Mouse (Mus musculus): ENCODE measurements at regions not wholly inside any gene's neighbourhood (a gene's known extent, or its start where the extent isn't known, plus 50 kb on each side); places are given as distances from the start of the nearest gene placed in this dataset.

GRCm38 (mm10) chr15:68811041-68811440, 2310.3 kb upstream of the Lrrc6 start:
- DNase-seq (ENCODE audit: extremely low read depth, low read depth, low spot score): no peak

- no peak for DNase-seq (ENCODE audit: extremely low read depth, low read depth, low spot score)
These were observed 2309.9 kb upstream of the Lrrc6 start for GRCm38 (mm10) chr15:68810593-68810992.

- no peak for DNase-seq (ENCODE audit: extremely low read depth, low read depth, low spot score)
These were observed 2307.5 kb upstream of the Lrrc6 start for GRCm38 (mm10) chr15:68808175-68808574.

- no peak for DNase-seq (ENCODE audit: extremely low read depth, low read depth, low spot score)
These were observed 2303.5 kb upstream of the Lrrc6 start for GRCm38 (mm10) chr15:68804254-68804653.

GRCm38 (mm10) chr15:68801763-68802162, 2301.1 kb upstream of the Lrrc6 start:
- DNase-seq (ENCODE audit: extremely low read depth, low read depth, low spot score): no peak

GRCm38 (mm10) chr15:68797406-68797805, 2296.7 kb upstream of the Lrrc6 start:
- no peak for DNase-seq (ENCODE audit: extremely low read depth, low read depth, low spot score)

- no peak for DNase-seq (ENCODE audit: extremely low read depth, low read depth, low spot score)
These were observed 2294.7 kb upstream of the Lrrc6 start for GRCm38 (mm10) chr15:68795239-68795960.

- DNase-seq (ENCODE audit: extremely low read depth, low read depth, low spot score): no peak
These were observed 2259.2 kb upstream of the Lrrc6 start for GRCm38 (mm10) chr15:68759948-68760347.

- no peak for DNase-seq (ENCODE audit: extremely low read depth, low read depth, low spot score)
These were observed 2254.5 kb upstream of the Lrrc6 start for GRCm38 (mm10) chr15:68755255-68755654.

- no peak for DNase-seq (ENCODE audit: extremely low read depth, low read depth, low spot score)
These were observed 2254.1 kb upstream of the Lrrc6 start for GRCm38 (mm10) chr15:68754834-68755233.

- no peak for DNase-seq (ENCODE audit: extremely low read depth, low read depth, low spot score)
These were observed 2238.6 kb upstream of the Lrrc6 start for GRCm38 (mm10) chr15:68739344-68739743.

GRCm38 (mm10) chr15:68721250-68721649, 2220.5 kb upstream of the Lrrc6 start:
- no peak for DNase-seq (ENCODE audit: extremely low read depth, low read depth, low spot score)

- DNase-seq (ENCODE audit: extremely low read depth, low read depth, low spot score): no peak
These were observed 2218.8 kb upstream of the Lrrc6 start for GRCm38 (mm10) chr15:68719486-68719885.

- no peak for DNase-seq (ENCODE audit: extremely low read depth, low read depth, low spot score)
These were observed 2213.6 kb upstream of the Lrrc6 start for GRCm38 (mm10) chr15:68714337-68714736.

- no peak for DNase-seq (ENCODE audit: extremely low read depth, low read depth, low spot score)
These were observed 2206.6 kb upstream of the Lrrc6 start for GRCm38 (mm10) chr15:68707306-68707705.

- no peak for DNase-seq (ENCODE audit: extremely low read depth, low read depth, low spot score)
These were observed 2194.4 kb upstream of the Lrrc6 start for GRCm38 (mm10) chr15:68695041-68695650.

GRCm38 (mm10) chr15:68667462-68667861, 2166.8 kb upstream of the Lrrc6 start:
- no peak for DNase-seq (ENCODE audit: extremely low read depth, low read depth, low spot score)

GRCm38 (mm10) chr15:68665331-68665730, 2164.6 kb upstream of the Lrrc6 start:
- DNase-seq (ENCODE audit: extremely low read depth, low read depth, low spot score): no peak

GRCm38 (mm10) chr15:68656722-68657121, 2156.0 kb upstream of the Lrrc6 start:
- no peak for DNase-seq (ENCODE audit: extremely low read depth, low read depth, low spot score)

- no peak for DNase-seq (ENCODE audit: extremely low read depth, low read depth, low spot score)
These were observed 2154.3 kb upstream of the Lrrc6 start for GRCm38 (mm10) chr15:68655046-68655445.

- DNase-seq (ENCODE audit: extremely low read depth, low read depth, low spot score): no peak
These were observed 2149.9 kb upstream of the Lrrc6 start for GRCm38 (mm10) chr15:68650609-68651008.

GRCm38 (mm10) chr15:68650033-68650432, 2149.3 kb upstream of the Lrrc6 start:
- no peak for DNase-seq (ENCODE audit: extremely low read depth, low read depth, low spot score)

GRCm38 (mm10) chr15:68646865-68647264, 2146.2 kb upstream of the Lrrc6 start:
- no peak for DNase-seq (ENCODE audit: extremely low read depth, low read depth, low spot score)

Measured in fat pad, adult 2 months (tissue).